Mouse (Mus musculus): ENCODE results near the gene Wdr5. TPM values are rescaled to one million over a fixed set of nuclear protein-coding genes. Genes with fewer than 3 reads are reported as not detected.
"Not testable (repeated sequence)": the region's sequence is repeated elsewhere in the genome, so short reads cannot be mapped to it uniquely, and the experiment has no call there.

Wdr5 gene
- polyA plus RNA-seq, 1 experiment from 2014 or later = 65.9 TPM

DNA sequence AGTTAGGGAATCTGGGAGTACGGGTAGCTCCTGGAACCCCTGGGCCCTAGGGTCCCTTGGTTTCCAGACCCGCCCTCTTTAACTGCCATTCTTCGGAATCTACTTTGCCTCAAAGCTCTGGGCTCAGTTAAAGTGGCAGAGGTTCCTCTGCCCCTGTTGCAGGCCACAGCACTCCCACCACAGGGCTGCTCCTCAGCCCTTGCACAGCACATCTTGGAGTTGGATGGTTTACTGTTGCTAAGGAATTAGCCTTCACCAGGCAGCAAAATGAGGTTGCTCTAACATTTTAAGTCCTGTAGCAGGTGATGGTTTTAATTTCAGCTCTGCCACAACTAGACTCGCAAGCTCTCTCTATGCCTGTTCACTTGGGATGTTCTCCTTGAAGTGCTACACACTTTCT, 7.4 kb upstream of the Wdr5 start, which contains the start of gene Brd3:
Gene Brd3, minus strand, starts transcription at position 101 of the 400 bp plus-strand sequence.
- no peak within 1 kb of the TSS for H3K4me2 ChIP-seq
- H3K36me3 ChIP-seq = no peaks in the 10 kb centered on the region
- H3K4me3 ChIP-seq (replicated peaks) = no peak within 1 kb of the TSS
- peaks cover 23% of the 10 kb centered on the region for H3K4me1 ChIP-seq
- H3K9me3 ChIP-seq (replicated peaks) = 0 out of 2 replicates have a peak, but pooled peaks cover 3% of the 10 kb centered on the region
- no peaks in the 10 kb centered on the region for H3K27me3 ChIP-seq
- ATAC-seq (replicated peaks; ENCODE audit: low FRiP score) = no peak
- no peak within 1 kb of the TSS for H3K9ac ChIP-seq
- WGBS = 55% methylated on average over 4 of the region's 4 CpGs
- no peak within 1 kb of the TSS for H3K27ac ChIP-seq

- 0 out of 2 replicates have a peak, but pooled peaks cover 3% of the 10 kb centered on the region for H3K9me3 ChIP-seq (replicated peaks)
- ATAC-seq (replicated peaks; ENCODE audit: low FRiP score) = no peak
- no peaks in the 10 kb centered on the region for H3K27me3 ChIP-seq
- WGBS = 93% methylated on average over 7 of the region's 7 CpGs
- H3K27ac ChIP-seq = no peak overlapping the region
- no peak overlapping the region for H3K9ac ChIP-seq
- H3K4me3 ChIP-seq (replicated peaks) = no peak overlapping the region
- no peak overlapping the region for H3K4me2 ChIP-seq
- peaks cover 12% of the 10 kb centered on the region for H3K4me1 ChIP-seq
- H3K36me3 ChIP-seq = no peaks in the 10 kb centered on the region
Measured at GRCm38 (mm10) chr2:27510706-27511105, 4.3 kb upstream of the Wdr5 start.

DNA sequence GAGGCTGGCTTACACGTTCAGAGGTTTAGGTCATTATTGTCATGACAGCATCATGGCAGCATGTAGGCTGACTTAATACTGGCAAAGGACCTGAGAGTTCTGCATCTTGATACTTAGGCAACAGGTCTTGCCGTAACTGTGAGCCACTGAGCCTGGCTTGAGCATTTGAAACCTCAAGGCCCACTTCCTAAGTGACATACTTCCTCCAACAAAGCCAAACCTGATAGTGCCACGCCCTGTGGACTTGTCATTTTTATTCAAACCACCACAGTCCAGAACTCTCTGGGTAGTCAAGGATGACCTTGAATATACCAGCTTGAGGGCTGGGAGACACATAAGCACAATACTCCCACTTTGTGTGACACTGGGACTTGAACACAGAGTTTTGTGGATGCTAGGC, 2.0 kb upstream of the Wdr5 start:
- no peak for ATAC-seq (replicated peaks; ENCODE audit: low FRiP score)
- Histone ChIP-seq H3K27ac (no peak overlapping the region), H3K4me3 (replicated peaks) (no peak overlapping the region), H3K4me1 (peaks cover 30% of the 10 kb centered on the region), H3K36me3 (peaks cover under 1% of the 10 kb centered on the region), H3K4me2 (no peak overlapping the region), H3K9me3 (replicated peaks) (0 out of 2 replicates have a peak, but pooled peaks cover 3% of the 10 kb centered on the region), H3K27me3 (no peaks in the 10 kb centered on the region), H3K9ac (no peak overlapping the region)
- 94% methylated on average over 3 of the region's 3 CpGs for WGBS

DNA sequence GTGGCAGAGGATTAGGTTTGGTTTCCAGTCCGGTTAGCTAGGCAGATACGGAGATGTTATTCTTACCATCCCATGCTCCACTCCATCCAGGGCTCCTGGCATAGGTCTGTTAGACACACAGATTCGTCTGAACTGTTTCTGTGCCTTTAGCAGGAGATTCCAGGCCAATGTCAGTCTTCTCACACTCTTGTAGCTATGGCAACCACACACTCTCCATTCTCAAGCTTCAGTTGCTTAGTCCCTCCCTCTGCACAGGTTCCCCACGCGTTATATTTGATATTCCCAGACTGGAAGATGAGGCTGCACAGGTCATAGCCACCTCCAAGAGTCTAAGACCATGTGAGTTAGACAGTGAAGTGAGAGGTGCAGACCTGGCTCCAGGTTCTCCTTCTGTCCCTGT, 1.1 kb upstream of the Wdr5 start:
- WGBS = 65% methylated on average over 5 of the region's 5 CpGs
- Histone ChIP-seq H3K9ac (peak overlapping the region; percentile 88), H3K4me2 (peak overlapping the region; percentile 93)

DNA sequence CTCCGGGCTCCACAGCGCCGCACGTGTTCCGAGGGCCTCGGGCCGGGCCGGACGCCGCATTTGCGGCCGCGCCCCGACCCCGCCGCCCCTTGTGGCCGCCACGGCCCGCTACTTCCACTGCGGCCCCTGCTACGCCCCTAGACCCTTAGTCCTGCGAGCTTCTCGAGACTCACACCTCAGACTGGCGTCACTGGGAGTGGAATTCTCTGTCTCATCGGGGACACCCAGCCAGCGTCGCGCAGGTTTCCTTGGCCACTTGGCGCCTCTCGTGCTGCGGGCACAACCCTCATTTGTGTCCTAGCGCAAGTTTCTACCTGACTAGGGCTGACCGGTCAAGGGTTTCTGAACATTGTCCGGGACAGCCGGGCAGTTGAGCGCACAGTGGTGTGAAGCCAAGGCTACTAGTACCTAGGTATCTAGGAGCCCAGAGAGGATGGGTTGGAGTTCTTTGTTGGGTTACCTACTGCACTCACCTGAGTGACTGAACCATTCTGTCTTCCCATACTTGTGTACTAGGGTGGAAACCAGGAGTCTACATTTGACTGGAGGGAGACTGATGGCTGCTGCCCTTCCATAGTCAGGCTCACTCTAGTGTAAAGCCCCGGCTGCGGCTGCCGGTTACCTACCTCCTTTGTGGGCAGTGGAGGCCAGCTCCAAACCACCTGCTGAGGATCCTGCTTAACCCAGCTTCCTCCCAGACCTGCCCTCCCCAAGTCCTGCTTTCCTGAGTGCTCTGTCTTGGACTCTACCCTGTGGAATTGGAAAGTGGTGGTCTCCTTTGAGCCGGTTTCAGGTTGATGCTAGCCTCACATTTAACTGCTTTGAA, 597 bp downstream of the Wdr5 start:
- ATAC-seq (replicated peaks; ENCODE audit: low FRiP score) = peak; percentile 69

More for the DNA sequence above, 1.1 kb upstream of the Wdr5 start:
- H3K9me3 ChIP-seq (replicated peaks) = 0 out of 2 replicates have a peak, but pooled peaks cover 3% of the 10 kb centered on the region
- H3K4me3 ChIP-seq (replicated peaks) = peak overlapping the region; percentile 81
- ATAC-seq (replicated peaks; ENCODE audit: low FRiP score) = no peak
- peaks cover 10% of the 10 kb centered on the region for H3K36me3 ChIP-seq
- H3K27me3 ChIP-seq = no peaks in the 10 kb centered on the region
- H3K4me1 ChIP-seq = peaks cover 30% of the 10 kb centered on the region
- peak overlapping the region; percentile 91 for H3K27ac ChIP-seq

GRCm38 (mm10) chr2:27516289-27516688, 1.3 kb downstream of the Wdr5 start:
- H3K9me3 ChIP-seq (replicated peaks) = 0 out of 2 replicates have a peak, but pooled peaks cover 3% of the 10 kb centered on the region
- H3K4me2 ChIP-seq = peak overlapping the region; percentile 93
- 5% methylated on average over 1 of the region's 1 CpGs for WGBS
- H3K9ac ChIP-seq = peak overlapping the region; percentile 88
- H3K4me1 ChIP-seq = peaks cover 30% of the 10 kb centered on the region
- H3K36me3 ChIP-seq = peaks cover 34% of the 10 kb centered on the region
- H3K27me3 ChIP-seq = no peaks in the 10 kb centered on the region
- no peak for ATAC-seq (replicated peaks; ENCODE audit: low FRiP score)
- peak overlapping the region; percentile 81 for H3K4me3 ChIP-seq (replicated peaks)
- H3K27ac ChIP-seq = no peak overlapping the region

More for the DNA sequence above, 597 bp downstream of the Wdr5 start:
- Histone ChIP-seq H3K27ac (peak overlapping the region; percentile 91), H3K27me3 (no peaks in the 10 kb centered on the region), H3K9ac (peak overlapping the region; percentile 88), H3K36me3 (peaks cover 27% of the 10 kb centered on the region), H3K4me3 (replicated peaks) (peak overlapping the region; percentile 81), H3K9me3 (replicated peaks) (0 out of 2 replicates have a peak, but pooled peaks cover 3% of the 10 kb centered on the region), H3K4me2 (peak overlapping the region; percentile 93), H3K4me1 (peaks cover 30% of the 10 kb centered on the region)
- WGBS = under 1% methylated on average over 40 of the region's 40 CpGs

DNA sequence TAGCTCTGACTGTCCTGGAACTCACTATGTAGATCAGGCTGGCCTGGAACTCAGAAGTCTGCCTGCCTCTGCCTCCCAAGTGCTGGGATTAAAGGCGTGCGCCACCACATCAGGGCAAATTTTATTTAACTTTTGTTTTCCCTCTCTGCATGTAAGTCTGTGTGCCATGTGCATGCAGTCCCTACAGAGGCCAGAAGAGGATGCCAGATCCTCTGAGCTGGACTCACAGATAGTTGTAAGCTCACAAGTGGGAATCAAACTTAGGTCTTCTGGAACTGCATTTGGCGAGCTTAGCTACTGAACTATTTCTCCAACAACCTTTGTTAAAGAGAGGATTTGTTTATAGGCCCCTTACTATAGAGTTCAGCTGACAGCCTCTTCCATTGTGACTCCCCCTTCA, 3.3 kb downstream of the Wdr5 start:
- Histone ChIP-seq H3K4me1 (peaks cover 30% of the 10 kb centered on the region), H3K9me3 (replicated peaks) (no peaks in the 10 kb centered on the region), H3K27ac (no peak overlapping the region), H3K4me2 (no peak overlapping the region), H3K4me3 (replicated peaks) (no peak overlapping the region), H3K36me3 (peaks cover 54% of the 10 kb centered on the region), H3K27me3 (no peaks in the 10 kb centered on the region), H3K9ac (no peak overlapping the region)
- no peak for ATAC-seq (replicated peaks; ENCODE audit: low FRiP score)
- 92% methylated on average over 3 of the region's 3 CpGs for WGBS

- Histone ChIP-seq H3K4me2 (peak overlapping the region; percentile 72), H3K4me3 (replicated peaks) (peak overlapping the region; percentile 47; the same call in 1 of the 2 replicates), H3K4me1 (peaks cover 18% of the 10 kb centered on the region), H3K36me3 (peaks cover 38% of the 10 kb centered on the region), H3K27ac (peak overlapping the region; percentile 87)
- not testable (repeated sequence) for H3K27me3 ChIP-seq; H3K9ac ChIP-seq; ATAC-seq (replicated peaks; ENCODE audit: low FRiP score); H3K9me3 ChIP-seq (replicated peaks)
- 66% methylated on average over 5 of the region's 5 CpGs for WGBS
Measured at GRCm38 (mm10) chr2:27538455-27539330, 23.7 kb downstream of the Wdr5 start.

GRCm38 (mm10) chr2:27539336-27539735, 24.4 kb downstream of the Wdr5 start:
- Histone ChIP-seq H3K4me3 (replicated peaks) (peak overlapping the region; percentile 47), H3K27me3 (no peaks in the 10 kb centered on the region), H3K4me1 (peaks cover 18% of the 10 kb centered on the region), H3K9ac (no peak overlapping the region), H3K27ac (peak overlapping the region; percentile 87), H3K9me3 (replicated peaks) (no peaks in the 10 kb centered on the region), H3K4me2 (peak overlapping the region; percentile 72), H3K36me3 (peaks cover 32% of the 10 kb centered on the region)
- 16% methylated on average over 5 of the region's 5 CpGs for WGBS
- ATAC-seq (replicated peaks; ENCODE audit: low FRiP score) = no peak

- Histone ChIP-seq H3K4me1 (peaks cover 18% of the 10 kb centered on the region), H3K9ac (peak overlapping the region; percentile 60), H3K4me3 (replicated peaks) (peak overlapping the region; percentile 47), H3K9me3 (replicated peaks) (no peaks in the 10 kb centered on the region), H3K27ac (peak overlapping the region; percentile 87), H3K4me2 (peak overlapping the region; percentile 72), H3K27me3 (no peaks in the 10 kb centered on the region), H3K36me3 (peaks cover 26% of the 10 kb centered on the region)
- under 1% methylated on average over 46 of the region's 46 CpGs for WGBS
- ATAC-seq (replicated peaks; ENCODE audit: low FRiP score) = peak; percentile 98
Measured at GRCm38 (mm10) chr2:27539772-27540514, 25.0 kb downstream of the Wdr5 start.

- Histone ChIP-seq H3K4me1 (peaks cover 18% of the 10 kb centered on the region), H3K4me3 (replicated peaks) (peak overlapping the region; percentile 47), H3K27me3 (no peaks in the 10 kb centered on the region), H3K9ac (peak overlapping the region; percentile 60), H3K9me3 (replicated peaks) (no peaks in the 10 kb centered on the region), H3K36me3 (peaks cover 21% of the 10 kb centered on the region), H3K4me2 (peak overlapping the region; percentile 72), H3K27ac (peak overlapping the region; percentile 87)
- 24% methylated on average over 10 of the region's 10 CpGs for WGBS
- ATAC-seq (replicated peaks; ENCODE audit: low FRiP score) = no peak; the same call in 1 of the 2 replicates
Measured at GRCm38 (mm10) chr2:27540515-27540836, 25.5 kb downstream of the Wdr5 start.

All from kidney, embryonic 15.5 days (tissue).